Mouse (Mus musculus): ENCODE results near the gene Kif22. TPM values are rescaled to one million over a fixed set of nuclear protein-coding genes. Genes with fewer than 3 reads are reported as not detected.

Gene Kif22
- total and polyA plus RNA-seq, 3 experiments = 57.7 to 298 (median 119) TPM

- Histone ChIP-seq H3K36me3 (ENCODE audit: control insufficient read depth in 1 of 2, insufficient read depth in 2 of 2, low read length in 2 of 2) (peaks cover 0 to 29% of the 10 kb centered on the region in 2 experiments; a peak in 2 of 4 replicates), H3K4me3 (ENCODE audit: control insufficient read depth in 1 of 2, insufficient read depth in 1 of 2, low read depth in 2 of 2, low read length in 2 of 2) (no peak overlapping the region), H3K9ac (ENCODE audit: control insufficient read depth, low read depth, low read length, poor library complexity, severe bottlenecking) (no peak overlapping the region), H3K27ac (ENCODE audit: control insufficient read depth, low read depth, low read length) (no peak overlapping the region), H3K79me2 (ENCODE audit: control insufficient read depth, insufficient read depth, low read length, poor library complexity) (peaks cover 32% of the 10 kb centered on the region), H3K4me1 (ENCODE audit: control insufficient read depth in 1 of 2, insufficient read depth in 2 of 2, low read length in 2 of 2) (peaks cover 10 to 36% of the 10 kb centered on the region in 2 experiments), H3K27me3 (ENCODE audit: control insufficient read depth in 1 of 2, insufficient read depth in 2 of 2, low read length in 2 of 2) (no peaks in the 10 kb centered on the region), H3K9me3 (replicated peaks; ENCODE audit: insufficient read depth, low read length) (no peaks in the 10 kb centered on the region)
- no peak for TF ChIP-seq GABPA (IDR thresholded peaks at IDR 0.05; ENCODE audit: low read depth, low read length)
- TF ChIP-seq GATA1 (IDR thresholded peaks at IDR 0.05; ENCODE audit: low read depth, low read length) = no peak
- TF ChIP-seq JUND (IDR thresholded peaks at IDR 0.05; ENCODE audit: low read depth, low read length) = no peak
- peak; percentile 25; the same call in 1 of the 2 replicates for TF ChIP-seq SMC3 (IDR thresholded peaks at IDR 0.05; ENCODE audit: low read depth, low read length)
- 0 out of 2 replicates have a peak, but pooled peaks have one; percentile 25 for TF ChIP-seq NELFE (IDR thresholded peaks at IDR 0.05; ENCODE audit: low read depth, low read length)
- no peak for TF ChIP-seq ZKSCAN1 (IDR thresholded peaks at IDR 0.05; ENCODE audit: low read depth, low read length)
- TF ChIP-seq ETS1 (IDR thresholded peaks at IDR 0.05; ENCODE audit: low read depth, low read length) = no peak
- no peak for TF ChIP-seq EP300 (IDR thresholded peaks at IDR 0.05; ENCODE audit: low read depth in 1 of 2, low read length in 2 of 2)
- no peak for TF ChIP-seq USF2 (IDR thresholded peaks at IDR 0.05; ENCODE audit: borderline replicate concordance in 1 of 2, insufficient read depth in 1 of 2, low read depth in 1 of 2, low read length in 2 of 2)
- TF ChIP-seq ZMIZ1 (IDR thresholded peaks at IDR 0.05; ENCODE audit: low read depth, low read length) = 0 out of 2 replicates have a peak, but pooled peaks have one; percentile 32
- TF ChIP-seq MAZ (IDR thresholded peaks at IDR 0.05; ENCODE audit: low read depth, low read length) = no peak
- no peak for TF ChIP-seq MXI1 (IDR thresholded peaks at IDR 0.05; ENCODE audit: low read depth, low read length)
- no peak for TF ChIP-seq MEF2A (IDR thresholded peaks at IDR 0.05; ENCODE audit: extremely low read depth, insufficient replicate concordance, low read depth, low read length, poor library complexity, severe bottlenecking)
- peak in 1 of 3 experiments; percentile 11; a peak in 1 of 6 replicates for TF ChIP-seq CTCF (IDR thresholded peaks at IDR 0.05 in 2 of 3, conservative IDR thresholded peaks at IDR 0.05 in 1 of 3; ENCODE audit: control insufficient read depth in 1 of 3, insufficient read depth in 1 of 3, low read depth in 2 of 3, low read length in 3 of 3, poor library complexity in 1 of 3, severe bottlenecking in 1 of 3)
- peak; percentile 41 for DNase-seq (ENCODE audit: low read depth, low spot score)
Observed at GRCm38 (mm10) chr7:127011717-127012116, 30.6 kb downstream of the Kif22 start.

GRCm38 (mm10) chr7:127011051-127011450 is 31.2 kb downstream of the Kif22 start:
- TF ChIP-seq ZKSCAN1 (IDR thresholded peaks at IDR 0.05; ENCODE audit: low read depth, low read length) (no peak), NELFE (IDR thresholded peaks at IDR 0.05; ENCODE audit: low read depth, low read length) (no peak), GABPA (IDR thresholded peaks at IDR 0.05; ENCODE audit: low read depth, low read length) (no peak), JUND (IDR thresholded peaks at IDR 0.05; ENCODE audit: low read depth, low read length) (no peak), ETS1 (IDR thresholded peaks at IDR 0.05; ENCODE audit: low read depth, low read length) (no peak), ZC3H11A (IDR thresholded peaks at IDR 0.05; ENCODE audit: low read depth, low read length) (no peak), CHD1 (IDR thresholded peaks at IDR 0.05; ENCODE audit: low read depth, low read length) (no peak), ELF1 (IDR thresholded peaks at IDR 0.05; ENCODE audit: low read depth, low read length) (no peak), MYC (IDR thresholded peaks at IDR 0.05; ENCODE audit: low read depth, low read length) (no peak)
- no peaks in the 10 kb centered on the region for H3K27me3 ChIP-seq (ENCODE audit: control insufficient read depth in 1 of 2, insufficient read depth in 2 of 2, low read length in 2 of 2)
- H3K36me3 ChIP-seq (ENCODE audit: control insufficient read depth in 1 of 2, insufficient read depth in 2 of 2, low read length in 2 of 2) = peaks cover 0 to 29% of the 10 kb centered on the region in 2 experiments; a peak in 2 of 4 replicates
- H3K9ac ChIP-seq (ENCODE audit: control insufficient read depth, low read depth, low read length, poor library complexity, severe bottlenecking) = no peak overlapping the region
- DNase-seq (ENCODE audit: low read depth, low spot score) = no peak
- H3K27ac ChIP-seq (ENCODE audit: control insufficient read depth, low read depth, low read length) = no peak overlapping the region
- H3K4me3 ChIP-seq (ENCODE audit: control insufficient read depth in 1 of 2, insufficient read depth in 1 of 2, low read depth in 2 of 2, low read length in 2 of 2) = no peak overlapping the region
- peaks cover 26% of the 10 kb centered on the region for H3K79me2 ChIP-seq (ENCODE audit: control insufficient read depth, insufficient read depth, low read length, poor library complexity)
- peaks cover 10 to 36% of the 10 kb centered on the region in 2 experiments for H3K4me1 ChIP-seq (ENCODE audit: control insufficient read depth in 1 of 2, insufficient read depth in 2 of 2, low read length in 2 of 2)
- no peaks in the 10 kb centered on the region for H3K9me3 ChIP-seq (replicated peaks; ENCODE audit: insufficient read depth, low read length)
